Mouse (Mus musculus): Measurements from ENCODE around the gene Dcun1d4.

Gene Dcun1d4

DNA sequence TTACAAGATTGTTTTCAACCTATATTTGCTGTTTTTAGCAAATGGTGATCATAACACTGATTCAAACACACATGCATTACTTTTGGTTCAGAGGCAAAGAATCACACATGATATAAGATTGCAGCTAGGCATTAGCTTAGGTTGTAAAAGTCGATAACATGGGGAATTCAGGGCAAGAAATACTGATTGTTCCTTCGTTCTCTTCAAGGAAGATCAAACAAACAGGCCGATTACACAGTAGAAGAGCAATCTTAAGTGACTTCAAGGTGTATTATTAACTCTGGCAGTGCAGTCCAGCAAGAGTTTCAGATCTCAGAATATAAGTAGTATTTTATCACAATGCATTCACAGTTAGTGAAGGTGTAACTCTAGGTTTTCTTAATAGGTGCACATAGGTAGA lies 106.3 kb downstream of the Dcun1d4 start:
- no peak for DNase-seq (ENCODE audit: low read depth, low spot score)

DNA sequence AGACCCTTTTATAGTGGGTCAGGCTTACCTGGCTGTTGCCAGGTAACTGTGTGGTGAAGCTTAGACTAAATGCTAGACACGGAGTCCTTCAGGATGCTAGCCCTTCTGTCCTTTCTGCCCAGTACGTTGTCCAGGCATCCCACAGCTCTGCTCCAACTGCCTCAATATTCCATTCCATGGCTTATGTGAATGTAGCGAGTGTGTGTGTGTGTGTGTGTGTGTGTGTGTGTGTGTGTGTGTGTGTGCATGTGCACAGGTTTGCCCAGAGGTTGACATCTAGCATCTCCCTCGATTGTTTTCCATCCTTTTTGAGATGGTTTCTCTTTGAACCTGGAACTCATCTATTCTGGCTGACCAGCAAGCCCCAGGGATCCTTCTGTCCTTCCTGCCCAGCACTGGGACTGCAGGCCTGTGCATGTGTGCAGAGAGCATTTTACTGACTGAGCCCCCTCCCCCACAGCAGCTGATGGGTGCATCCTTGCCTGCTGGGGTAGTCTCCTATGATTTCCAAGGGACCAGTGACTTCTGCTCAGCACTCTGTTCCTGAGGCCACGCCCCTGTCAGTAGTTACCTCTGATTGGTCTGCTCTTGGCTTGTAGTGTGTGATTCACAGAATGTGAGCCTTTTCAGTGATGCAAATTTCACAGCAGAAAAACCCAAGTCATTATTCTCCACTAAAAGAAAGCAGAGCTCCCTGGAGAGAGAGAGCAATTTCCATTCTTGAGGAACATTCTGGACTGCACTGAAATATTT lies 118.3 kb downstream of the Dcun1d4 start:
- DNase-seq (ENCODE audit: low read depth, low spot score) = no peak

DNA sequence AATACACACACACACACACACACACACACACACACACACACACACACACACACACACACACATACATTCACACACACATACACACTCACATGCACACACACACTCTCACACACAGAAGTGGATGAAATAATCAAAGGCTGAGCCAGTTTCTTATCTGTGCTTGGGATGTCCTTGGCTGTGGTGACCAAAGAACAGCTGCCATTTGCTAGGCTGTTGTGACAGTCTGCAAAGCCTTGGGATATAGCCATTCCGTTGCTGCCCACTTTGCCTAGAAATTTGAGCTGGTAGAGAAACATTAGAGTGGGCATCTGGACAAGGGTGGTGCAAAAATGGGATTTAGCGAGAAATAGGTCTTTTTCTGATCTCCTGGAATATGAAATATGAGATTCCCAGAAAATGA lies 119.2 kb downstream of the Dcun1d4 start:
- DNase-seq (ENCODE audit: low read depth, low spot score) = no peak

DNA sequence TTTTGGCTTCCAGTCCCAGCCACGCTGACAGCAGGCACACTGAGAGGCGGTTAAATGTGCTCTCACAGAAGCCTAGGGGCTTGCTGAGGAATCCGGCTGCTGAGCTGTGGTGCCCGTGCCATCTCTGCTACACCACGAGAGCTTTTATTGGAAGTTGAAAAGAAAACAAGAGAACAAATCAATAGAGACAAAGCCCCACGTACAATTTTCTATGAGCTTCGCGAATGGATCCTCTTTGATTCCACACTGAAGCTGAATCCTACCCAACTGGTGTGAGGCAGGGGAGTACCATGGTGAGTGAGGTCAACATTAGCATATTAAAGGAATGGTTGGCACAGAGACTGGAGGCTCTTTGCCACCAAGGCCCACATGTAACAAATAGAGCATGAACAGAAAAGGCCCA lies 120.6 kb downstream of the Dcun1d4 start:
- no peak for DNase-seq (ENCODE audit: low read depth, low spot score)

DNA sequence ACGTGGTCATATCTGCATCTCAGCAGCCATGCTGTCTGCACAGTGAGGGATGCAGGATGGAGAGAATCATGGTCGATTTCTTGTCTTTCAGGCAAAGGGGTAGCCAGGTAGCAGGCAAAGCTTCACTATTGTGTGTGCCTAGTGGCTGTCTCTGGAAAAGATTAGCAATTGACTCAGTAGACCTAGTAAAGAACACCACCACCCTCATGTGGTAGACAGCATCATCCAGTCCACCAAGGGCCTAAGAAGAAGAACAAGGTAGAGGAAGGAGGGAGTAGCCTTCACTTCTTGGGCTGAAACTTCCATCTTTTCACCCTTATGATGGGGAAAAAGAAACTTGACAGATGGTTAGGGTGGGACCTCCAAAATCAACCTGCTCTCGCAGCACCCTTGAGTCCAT lies 122.1 kb downstream of the Dcun1d4 start:
- DNase-seq (ENCODE audit: low read depth, low spot score) = no peak

DNA sequence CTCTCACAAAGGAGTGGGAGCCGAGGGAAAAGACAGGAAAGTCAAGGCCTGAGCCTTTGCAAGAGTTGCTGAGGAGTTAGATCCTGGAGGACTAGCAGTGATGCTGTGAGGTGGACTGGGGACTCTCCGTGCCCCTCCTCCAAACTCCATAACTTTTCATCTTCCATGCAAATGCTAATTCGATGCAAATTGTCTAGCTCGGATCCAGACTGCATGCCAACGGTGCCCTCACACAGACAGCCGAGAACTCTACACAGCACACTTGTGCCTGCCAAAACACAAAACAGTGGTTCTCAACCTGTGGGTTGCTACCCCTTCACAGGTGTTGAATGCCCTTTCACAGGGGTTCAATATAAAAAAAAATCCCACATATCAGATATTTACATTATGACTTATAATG lies 123.7 kb downstream of the Dcun1d4 start:
- DNase-seq (ENCODE audit: low read depth, low spot score) = no peak

DNA sequence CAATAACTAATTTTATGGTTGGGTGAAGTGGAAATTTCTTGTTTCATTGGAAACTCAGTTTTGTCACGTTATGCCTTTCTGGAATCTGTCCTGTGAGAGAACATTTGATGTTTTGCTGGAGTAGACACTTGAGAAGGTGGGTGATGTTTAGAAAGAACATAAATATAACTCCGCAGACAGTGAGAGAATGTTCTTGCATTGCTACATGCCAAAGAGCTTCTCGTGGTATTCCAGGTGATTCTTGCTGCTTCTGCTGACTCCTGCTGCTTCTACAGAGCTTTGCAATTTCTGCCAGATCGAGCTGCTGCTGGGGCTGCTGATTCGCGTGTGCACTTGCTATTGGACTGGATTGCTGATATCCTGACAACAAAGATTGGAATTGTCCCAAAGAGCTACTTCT lies 124.2 kb downstream of the Dcun1d4 start:
- DNase-seq (ENCODE audit: low read depth, low spot score) = no peak
